Mouse (Mus musculus): ENCODE data around the gene Ing3. TPM values are rescaled to one million over a fixed set of nuclear protein-coding genes. Genes with fewer than 3 reads are reported as not detected.

Ing3 gene
- polyA plus RNA-seq, 1 experiment: 15.1 TPM

DNA sequence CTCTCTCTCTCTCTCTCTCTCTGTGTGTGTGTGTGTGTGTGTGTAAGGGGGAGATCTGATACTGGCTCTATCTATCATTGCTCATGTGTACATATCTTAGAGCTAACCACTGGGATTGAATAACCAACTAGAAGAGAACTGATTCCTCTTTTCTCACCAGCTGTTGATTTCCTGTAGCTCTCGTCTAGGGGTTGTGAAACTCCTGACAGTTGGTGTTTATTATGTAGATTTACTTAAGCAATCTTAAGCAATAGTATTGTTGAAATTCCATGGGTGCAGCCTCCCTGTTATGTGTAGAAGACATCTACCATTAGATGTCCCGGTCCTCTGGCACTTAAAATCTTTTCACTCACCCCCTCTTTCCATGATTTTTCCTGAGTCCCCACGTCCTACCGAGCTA lies 9.6 kb downstream of the Ing3 start:
- no peak overlapping the region for H3K27ac ChIP-seq (ENCODE audit: insufficient read depth, low read length)
- no peak for TF ChIP-seq POLR2A (IDR thresholded peaks at IDR 0.05; ENCODE audit: extremely low read depth, insufficient read depth, low read length)
- TF ChIP-seq CTCF (IDR thresholded peaks at IDR 0.05; ENCODE audit: extremely low read depth, insufficient read depth, low read length): no peak
- H3K4me1 ChIP-seq (ENCODE audit: control insufficient read depth, insufficient read depth, low read length): peaks cover 1% of the 10 kb centered on the region; the same call in 1 of the 2 replicates
- no peak overlapping the region for H3K4me3 ChIP-seq (ENCODE audit: insufficient read depth, low read length)

DNA sequence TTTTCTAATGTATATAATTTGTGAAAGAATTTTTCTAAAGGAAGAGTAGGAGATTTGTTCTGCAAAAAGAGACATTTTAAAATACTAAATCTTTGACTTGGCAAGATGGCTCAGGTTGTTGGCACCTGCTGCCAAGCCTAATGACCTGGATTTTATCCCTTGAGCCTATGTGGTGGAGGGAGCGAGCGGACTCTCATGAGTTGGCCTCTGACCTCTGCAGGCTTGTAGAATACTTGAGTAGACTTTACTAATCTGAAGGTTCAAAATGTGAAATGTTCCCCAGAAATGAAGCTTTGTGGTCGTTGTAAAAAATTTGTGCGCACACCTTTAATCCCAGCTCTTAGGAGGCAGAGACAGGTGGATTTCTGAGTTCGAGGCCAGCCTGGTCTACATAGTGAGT lies 10.5 kb downstream of the Ing3 start:
- Histone ChIP-seq H3K4me3 (ENCODE audit: insufficient read depth, low read length) (no peak overlapping the region), H3K4me1 (ENCODE audit: control insufficient read depth, insufficient read depth, low read length) (peaks cover 1% of the 10 kb centered on the region; the same call in 1 of the 2 replicates), H3K27ac (ENCODE audit: insufficient read depth, low read length) (no peak overlapping the region)
- TF ChIP-seq POLR2A (IDR thresholded peaks at IDR 0.05; ENCODE audit: extremely low read depth, insufficient read depth, low read length): no peak
- TF ChIP-seq CTCF (IDR thresholded peaks at IDR 0.05; ENCODE audit: extremely low read depth, insufficient read depth, low read length): no peak

DNA sequence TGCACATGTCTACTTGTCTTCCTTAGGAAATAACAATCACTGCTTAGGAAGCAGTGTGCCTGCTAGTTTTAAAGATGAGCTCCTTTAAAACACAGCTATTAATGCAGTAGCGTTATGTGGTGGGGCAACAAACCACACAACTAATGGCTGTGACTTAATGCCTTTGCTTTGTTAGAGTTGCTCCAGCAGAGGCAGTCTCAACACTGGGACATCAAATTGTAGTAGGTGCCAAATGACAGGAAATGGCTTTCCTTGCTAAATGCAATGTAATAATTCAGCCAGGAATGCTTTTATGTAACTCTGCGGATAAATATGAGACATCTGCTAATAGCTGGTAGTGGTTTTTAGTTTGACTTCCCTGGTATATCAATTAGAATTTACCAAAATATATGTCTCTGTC lies 28.2 kb downstream of the Ing3 start:
- Histone ChIP-seq H3K4me1 (ENCODE audit: control insufficient read depth, insufficient read depth, low read length) (no peaks in the 10 kb centered on the region), H3K27ac (ENCODE audit: insufficient read depth, low read length) (no peak overlapping the region), H3K4me3 (ENCODE audit: insufficient read depth, low read length) (no peak overlapping the region)
- TF ChIP-seq CTCF (IDR thresholded peaks at IDR 0.05; ENCODE audit: extremely low read depth, insufficient read depth, low read length) (no peak), POLR2A (IDR thresholded peaks at IDR 0.05; ENCODE audit: extremely low read depth, insufficient read depth, low read length) (no peak)

DNA sequence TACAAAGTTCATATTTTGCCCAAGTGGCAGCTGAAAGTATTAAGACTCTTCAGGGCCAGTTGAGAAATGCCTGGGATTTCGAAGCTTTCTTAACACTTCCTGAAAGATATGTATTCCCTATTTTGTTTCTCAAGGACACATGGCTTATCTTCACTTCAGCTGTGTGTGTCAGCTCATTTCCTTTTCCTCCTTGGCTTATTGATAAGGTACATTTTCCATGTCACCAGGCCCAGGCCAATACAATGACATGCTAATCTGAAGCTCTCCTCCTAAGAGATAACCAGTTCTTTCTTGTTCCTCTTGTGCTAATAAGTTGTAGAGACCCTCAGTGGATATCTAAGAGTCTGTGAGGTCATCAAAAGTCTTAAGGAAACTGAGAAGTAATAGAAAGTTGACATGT lies 31.7 kb downstream of the Ing3 start:
- Histone ChIP-seq H3K4me1 (ENCODE audit: control insufficient read depth, insufficient read depth, low read length) (no peaks in the 10 kb centered on the region), H3K27ac (ENCODE audit: insufficient read depth, low read length) (no peak overlapping the region), H3K4me3 (ENCODE audit: insufficient read depth, low read length) (no peak overlapping the region)
- TF ChIP-seq CTCF (IDR thresholded peaks at IDR 0.05; ENCODE audit: extremely low read depth, insufficient read depth, low read length) (no peak), POLR2A (IDR thresholded peaks at IDR 0.05; ENCODE audit: extremely low read depth, insufficient read depth, low read length) (no peak)

DNA sequence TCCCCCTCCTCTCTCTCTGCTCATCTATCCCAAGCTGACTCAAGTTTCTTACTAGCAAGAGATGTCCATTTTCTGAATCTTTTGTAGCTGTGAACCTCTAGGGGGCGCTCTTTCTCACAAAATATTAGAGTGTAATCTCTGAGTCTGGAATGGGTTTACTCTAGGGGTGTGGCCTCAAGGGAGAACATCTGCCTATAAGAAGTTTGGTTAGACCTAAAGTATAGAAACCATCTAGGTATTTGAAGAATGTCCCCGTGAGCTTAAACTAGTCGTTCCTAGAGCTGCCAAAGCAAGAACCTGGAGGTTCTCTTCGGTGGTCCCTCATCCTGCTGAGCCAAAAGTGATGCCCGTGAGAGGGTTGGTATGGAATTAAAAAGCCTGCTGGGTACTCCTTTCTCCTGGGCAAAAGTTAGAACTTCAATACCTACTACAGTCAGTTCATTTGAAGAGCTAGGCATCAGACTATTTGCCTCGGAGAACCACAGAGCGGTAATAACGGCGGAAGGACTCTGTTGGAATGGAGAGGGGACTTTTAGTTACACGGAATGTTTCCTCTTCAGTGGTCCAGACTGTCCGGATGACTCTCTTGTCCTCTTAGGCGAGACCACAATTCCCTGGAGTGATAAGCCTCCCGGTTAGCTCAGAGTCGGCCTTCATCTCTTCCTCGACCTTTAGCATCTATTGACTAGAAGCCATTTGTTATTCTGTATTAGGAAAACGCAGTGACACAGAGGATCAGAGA lies 35.8 kb downstream of the Ing3 start:
- no peak overlapping the region for H3K27ac ChIP-seq (ENCODE audit: insufficient read depth, low read length)
- peak overlapping the region; percentile 40 for H3K4me3 ChIP-seq (ENCODE audit: insufficient read depth, low read length)
- H3K4me1 ChIP-seq (ENCODE audit: control insufficient read depth, insufficient read depth, low read length): no peaks in the 10 kb centered on the region
- peak; percentile 13; the same call in 1 of the 2 replicates for TF ChIP-seq CTCF (IDR thresholded peaks at IDR 0.05; ENCODE audit: extremely low read depth, insufficient read depth, low read length)
- no peak for TF ChIP-seq POLR2A (IDR thresholded peaks at IDR 0.05; ENCODE audit: extremely low read depth, insufficient read depth, low read length)

DNA sequence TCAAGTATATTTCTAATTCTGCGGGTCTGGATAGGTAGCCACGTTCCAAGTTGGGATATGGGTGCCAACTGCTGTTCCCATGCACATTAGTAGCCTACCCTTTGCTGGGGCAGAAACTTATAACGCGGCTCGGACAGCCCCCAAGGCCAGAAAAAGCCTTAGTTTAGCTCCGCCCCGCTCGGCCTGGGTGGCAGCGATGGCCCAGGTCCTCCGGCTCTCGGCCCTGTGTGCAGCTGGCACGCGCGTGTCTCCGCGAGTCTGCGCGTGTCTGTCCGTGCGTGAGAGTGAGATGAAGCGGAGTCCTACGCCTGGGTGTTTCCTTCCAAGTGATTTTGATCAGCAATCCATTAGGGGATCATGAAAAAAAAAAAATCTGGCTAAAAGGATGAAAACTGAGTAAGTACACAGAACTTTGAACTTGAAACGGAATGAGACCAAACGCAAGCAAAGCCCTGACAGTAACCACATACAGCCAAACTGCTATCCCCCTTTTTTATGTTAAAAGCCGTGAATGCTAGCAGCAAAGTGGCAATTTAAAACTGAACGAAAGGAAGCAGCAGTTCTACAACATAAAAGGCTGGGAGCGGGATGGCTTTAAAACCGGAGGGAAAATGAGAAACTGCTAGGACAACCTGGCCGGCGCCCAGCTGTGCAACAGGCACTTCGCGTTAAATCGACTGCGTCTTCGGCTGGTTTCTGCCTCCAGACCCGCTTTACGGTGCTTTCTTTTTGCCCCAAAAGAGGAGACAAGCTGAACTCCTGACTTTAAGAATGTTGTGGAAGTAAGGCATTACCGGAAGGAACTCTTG lies 36.6 kb downstream of the Ing3 start, which contains the start of gene Cped1:
TSS of gene Cped1 (plus strand) at position 185 of the 809 bp plus-strand sequence.
- Histone ChIP-seq H3K27ac (ENCODE audit: insufficient read depth, low read length) (no peak within 1 kb of the TSS), H3K4me3 (ENCODE audit: insufficient read depth, low read length) (peak within 1 kb of the TSS; percentile 40), H3K4me1 (ENCODE audit: control insufficient read depth, insufficient read depth, low read length) (no peaks in the 10 kb centered on the region)
- no peak for TF ChIP-seq POLR2A (IDR thresholded peaks at IDR 0.05; ENCODE audit: extremely low read depth, insufficient read depth, low read length)
- TF ChIP-seq CTCF (IDR thresholded peaks at IDR 0.05; ENCODE audit: extremely low read depth, insufficient read depth, low read length): no peak

DNA sequence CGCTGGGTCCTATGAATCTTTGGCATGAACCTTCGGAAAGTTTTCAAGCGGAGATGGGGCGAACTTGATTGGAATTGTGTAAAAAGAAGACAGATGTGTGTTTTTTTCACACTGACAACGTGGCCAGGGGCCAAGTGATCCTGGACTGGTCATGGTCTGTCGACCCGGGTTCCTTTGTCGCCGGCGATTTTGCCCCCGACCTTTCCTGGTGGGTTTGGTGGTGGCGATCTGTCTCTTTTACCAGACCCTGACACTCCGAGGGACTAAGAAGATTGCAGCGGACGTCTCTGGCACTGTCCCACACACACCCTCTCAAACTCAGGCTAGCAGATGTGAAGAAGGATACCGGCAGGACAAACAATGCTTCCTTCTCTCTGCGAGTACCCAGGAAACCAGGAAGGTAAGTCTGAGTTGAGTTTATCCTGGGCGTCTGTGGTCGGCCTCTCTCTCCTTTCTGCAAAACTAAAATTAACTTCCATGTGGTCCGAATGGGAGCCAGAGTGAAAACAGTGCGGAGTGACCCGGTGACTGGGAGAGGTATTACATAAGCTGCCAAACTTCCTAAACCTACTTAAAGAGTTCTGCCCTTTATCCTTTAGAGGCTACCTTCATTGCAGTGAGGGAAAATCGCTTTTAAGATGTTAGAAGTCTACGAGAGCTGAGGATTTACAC lies 37.4 kb downstream of the Ing3 start:
- no peak for TF ChIP-seq CTCF (IDR thresholded peaks at IDR 0.05; ENCODE audit: extremely low read depth, insufficient read depth, low read length)
- TF ChIP-seq POLR2A (IDR thresholded peaks at IDR 0.05; ENCODE audit: extremely low read depth, insufficient read depth, low read length): no peak
- H3K4me3 ChIP-seq (ENCODE audit: insufficient read depth, low read length): peak overlapping the region; percentile 40; the same call in 1 of the 2 replicates
- no peaks in the 10 kb centered on the region for H3K4me1 ChIP-seq (ENCODE audit: control insufficient read depth, insufficient read depth, low read length)
- H3K27ac ChIP-seq (ENCODE audit: insufficient read depth, low read length): no peak overlapping the region

DNA sequence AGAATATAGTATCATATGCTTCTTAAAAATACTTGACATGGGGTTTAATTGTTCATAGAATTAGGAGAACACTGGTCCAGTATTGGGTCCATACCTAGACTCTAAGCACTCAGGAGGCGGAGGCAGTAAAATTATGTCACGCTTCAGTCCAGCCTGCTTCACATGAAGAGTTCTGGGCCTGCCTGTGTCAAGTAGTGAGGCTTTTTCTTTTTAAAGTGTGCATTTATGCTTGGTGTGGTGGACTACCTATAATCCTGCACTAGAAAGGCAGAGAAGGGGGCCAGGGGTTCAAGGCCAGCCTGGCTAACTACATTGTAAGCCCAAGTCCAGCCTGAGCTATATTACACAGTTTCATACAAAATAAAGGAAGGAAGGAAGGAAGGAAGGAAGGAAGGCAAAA lies 38.2 kb downstream of the Ing3 start:
- Histone ChIP-seq H3K4me1 (ENCODE audit: control insufficient read depth, insufficient read depth, low read length) (no peaks in the 10 kb centered on the region), H3K4me3 (ENCODE audit: insufficient read depth, low read length) (no peak overlapping the region), H3K27ac (ENCODE audit: insufficient read depth, low read length) (no peak overlapping the region)
- no peak for TF ChIP-seq POLR2A (IDR thresholded peaks at IDR 0.05; ENCODE audit: extremely low read depth, insufficient read depth, low read length)
- no peak for TF ChIP-seq CTCF (IDR thresholded peaks at IDR 0.05; ENCODE audit: extremely low read depth, insufficient read depth, low read length)

DNA sequence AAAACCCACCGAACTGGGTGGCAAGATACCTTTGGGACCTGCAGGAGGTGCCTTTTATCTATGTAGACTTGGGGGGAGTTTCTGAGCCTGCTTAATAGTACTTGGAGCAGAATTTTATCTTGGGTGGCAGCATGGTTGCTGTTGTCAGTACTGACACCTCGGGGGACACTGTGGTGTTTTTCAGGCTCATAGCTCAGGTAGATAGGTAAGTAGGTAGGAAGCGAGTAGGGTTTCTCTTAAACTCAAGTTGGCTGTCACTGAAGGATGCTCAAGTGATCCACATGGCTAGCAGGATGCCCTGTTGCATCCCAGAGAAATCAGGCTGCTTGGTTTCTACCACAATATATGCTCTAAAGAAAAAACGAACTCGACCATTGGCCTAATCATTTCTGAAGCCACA lies 38.9 kb downstream of the Ing3 start:
- Histone ChIP-seq H3K4me3 (ENCODE audit: insufficient read depth, low read length) (no peak overlapping the region), H3K27ac (ENCODE audit: insufficient read depth, low read length) (no peak overlapping the region), H3K4me1 (ENCODE audit: control insufficient read depth, insufficient read depth, low read length) (no peaks in the 10 kb centered on the region)
- no peak for TF ChIP-seq POLR2A (IDR thresholded peaks at IDR 0.05; ENCODE audit: extremely low read depth, insufficient read depth, low read length)
- TF ChIP-seq CTCF (IDR thresholded peaks at IDR 0.05; ENCODE audit: extremely low read depth, insufficient read depth, low read length): no peak
